ENCODE assay signal across 8 mouse cellular contexts in genomic region chr1:43264407-43264889, GRCm38 (mm10).
DNase-seq lines count a peak whose midpoint lies in the region; ATAC-seq lines count a peak whose summit lies in the region.

No protein-coding gene starts in this region.

- H3K4me1 ChIP-seq in hindbrain, embryonic 15.5 days (replicated peaks): peaks cover 3% of the 10 kb centered on the region

- ATAC-seq in hindbrain, embryonic 15.5 days (ENCODE audit: low FRiP score, low read depth): peak; percentile 86

- H3K9me3 ChIP-seq in hindbrain, embryonic 15.5 days: no peaks in the 10 kb centered on the region

- H3K27me3 ChIP-seq in hindbrain, embryonic 15.5 days: no peaks in the 10 kb centered on the region

- H3K27ac ChIP-seq in hindbrain, embryonic 15.5 days (replicated peaks): no peak overlapping the region

- H3K4me3 ChIP-seq in hindbrain, embryonic 15.5 days: no peak overlapping the region

- no peaks in the 10 kb centered on the region for H3K36me3 ChIP-seq in hindbrain, embryonic 15.5 days

- DNase-seq in Muller cell, postnatal 12 days (ENCODE audit: inconsistent ontology term): peak; percentile 75
- peak; percentile 27 for DNase-seq in cerebellum, adult 9-11 months
- DNase-seq in frontal cortex, postnatal 36 days (ENCODE audit: low spot score in 2 of 2): peak; percentile 76 to 92
- DNase-seq in layer of hippocampus, postnatal 25 days (ENCODE audit: extremely low spot score in 1 of 2, low spot score in 1 of 2): peak; percentile 55 to 75
- DNase-seq in lung, postnatal 36 days: peak; percentile 73
- peak; percentile 54 for DNase-seq in retina, postnatal 7 days (ENCODE audit: low read depth, low spot score)
- peak; percentile 41 to 47 for DNase-seq in urinary bladder, adult 18-20 months (ENCODE audit: low spot score in 2 of 2)

- 14% methylated on average over 5 of the region's 5 CpGs for WGBS in hindbrain, embryonic 15.5 days

- peak overlapping the region; percentile 43 for H3K4me2 ChIP-seq in hindbrain, embryonic 15.5 days

- H3K9ac ChIP-seq in hindbrain, embryonic 15.5 days: no peak overlapping the region

Comparison
In these comparisons a context has a peak if more than half of its experiments do, and no peak if none do; other contexts are left out.
1. DNase-seq: peak in every context shown above with its lines; median percentile 84 in frontal cortex, postnatal 36 days; 75 in Muller cell, postnatal 12 days; 73 in lung, postnatal 36 days; 65 in layer of hippocampus, postnatal 25 days; 54 in retina, postnatal 7 days; 44 in urinary bladder, adult 18-20 months; 27 in cerebellum, adult 9-11 months.